Mouse (Mus musculus) hindlimb bud, embryonic 11.5 days (tissue): ENCODE measurements around the gene Dlg4.
A peak's percentile ranks its signal among the peaks of the same experiment; 100 is the strongest.

Experiments used
- DNase-seq: peaks from one replicate; pipeline ENCODE4 v3.0.0-alpha.2; 2012; ENCODE audit warnings: low read depth, low spot score; ENCODE audit errors: extremely low spot score

Dlg4 gene

GRCm38 (mm10) chr11:70016669-70017068 is at the start of gene Dlg4:
Gene Dlg4, plus strand, starts transcription at chr11:70016942.
- DNase-seq, result no peak

- DNase-seq, result no peak
These were observed 47.9 kb upstream of the Dlg4 start for GRCm38 (mm10) chr11:69968793-69969192.

GRCm38 (mm10) chr11:69970222-69970621 is 46.5 kb upstream of the Dlg4 start:
- no peak for DNase-seq

- no peak for DNase-seq
These were observed 46.0 kb upstream of the Dlg4 start for GRCm38 (mm10) chr11:69970775-69971174.

- DNase-seq, result no peak
These were observed 41.8 kb upstream of the Dlg4 start for GRCm38 (mm10) chr11:69974907-69975306.

GRCm38 (mm10) chr11:69976271-69976670 is 40.5 kb upstream of the Dlg4 start:
- no peak for DNase-seq

- DNase-seq, result no peak
These were observed 36.9 kb upstream of the Dlg4 start for GRCm38 (mm10) chr11:69979827-69980195.

GRCm38 (mm10) chr11:69980196-69981140 is 36.3 kb upstream of the Dlg4 start:
- peak; percentile 99 for DNase-seq

GRCm38 (mm10) chr11:69981141-69981762 is 35.5 kb upstream of the Dlg4 start, which contains the start of gene Ctdnep1:
Gene Ctdnep1, plus strand, starts transcription at chr11:69981156.
- DNase-seq, result no peak

- DNase-seq, result no peak
These were observed 34.5 kb upstream of the Dlg4 start, which contains the start of gene Elp5 for GRCm38 (mm10) chr11:69982225-69982624. Gene Elp5, minus strand, starts transcription at chr11:69982517.

GRCm38 (mm10) chr11:69982877-69983276 is 33.9 kb upstream of the Dlg4 start:
- DNase-seq, result no peak

GRCm38 (mm10) chr11:69983377-69983776 is 33.4 kb upstream of the Dlg4 start:
- no peak for DNase-seq

GRCm38 (mm10) chr11:69984431-69984830 is 32.3 kb upstream of the Dlg4 start:
- DNase-seq, result no peak

GRCm38 (mm10) chr11:69989949-69990348 is 26.8 kb upstream of the Dlg4 start:
- no peak for DNase-seq

GRCm38 (mm10) chr11:69990850-69991691 is 25.7 kb upstream of the Dlg4 start, which contains the start of gene Gabarap:
Gene Gabarap, plus strand, starts transcription at chr11:69991143.
- peak; percentile 99 for DNase-seq

- no peak for DNase-seq
These were observed 25.0 kb upstream of the Dlg4 start for GRCm38 (mm10) chr11:69991711-69992110.

- DNase-seq, result no peak
These were observed 24.3 kb upstream of the Dlg4 start for GRCm38 (mm10) chr11:69992396-69992795.

GRCm38 (mm10) chr11:69992932-69993331 is 23.8 kb upstream of the Dlg4 start:
- no peak for DNase-seq

GRCm38 (mm10) chr11:69994401-69995090 is 22.2 kb upstream of the Dlg4 start:
- no peak for DNase-seq

GRCm38 (mm10) chr11:69995391-69995960 is 21.3 kb upstream of the Dlg4 start, which contains the start of gene Phf23:
Gene Phf23, plus strand, starts transcription at chr11:69995777.
- peak; percentile 96 for DNase-seq
